Mouse (Mus musculus) lung, embryonic 14.5 days (tissue): ENCODE measurements around the gene Arhgap6. TPM values are rescaled to one million over a fixed set of nuclear protein-coding genes. Genes with fewer than 3 reads are reported as not detected.
A peak's percentile ranks its signal among the peaks of the same experiment; 100 is the strongest.

Experiments
- ATAC-seq: fragments of 200-750 bp; cut with Nextera tagmentation; 2 replicates; pipeline ENCODE4 v1.8.0; 2017; ENCODE audit warnings: mild to moderate bottlenecking, moderate TSS enrichment, moderate library complexity; ENCODE audit not compliant: insufficient read depth
- DNase-seq: peaks from one replicate; pipeline ENCODE4 v3.0.0-alpha.2; 2015
- H3K27ac ChIP-seq: fragments of 300-500 bp; sonication (generic); 2 replicates; pipeline ENCODE4 v1.5.1; 2014; ENCODE audit warnings: low read depth, mild to moderate bottlenecking, moderate library complexity
- H3K27me3 ChIP-seq: fragments of 300-500 bp; sonication (generic); 2 replicates; pipeline ENCODE4 v1.6.1; 2014; ENCODE audit warnings: low read length, control low read depth; ENCODE audit not compliant: insufficient read depth
- H3K36me3 ChIP-seq: fragments of 300-500 bp; sonication (generic); 2 replicates; pipeline ENCODE4 v1.6.1; 2014; ENCODE audit warnings: control low read depth; ENCODE audit not compliant: insufficient read depth
- H3K4me1 ChIP-seq: fragments of 300-500 bp; sonication (generic); 2 replicates; pipeline ENCODE4 v1.6.1; 2014; ENCODE audit warnings: antibody characterized with exemption, control low read depth; ENCODE audit not compliant: insufficient read depth
- H3K4me2 ChIP-seq: fragments of 300-500 bp; sonication (generic); 2 replicates; pipeline ENCODE4 v1.6.1; 2014; ENCODE audit warnings: mild to moderate bottlenecking
- H3K4me3 ChIP-seq: fragments of 300-500 bp; sonication (generic); 2 replicates; pipeline ENCODE4 v1.5.1; 2014; ENCODE audit warnings: low read depth, low read length
- H3K9ac ChIP-seq: fragments of 300-500 bp; sonication (generic); 2 replicates; pipeline ENCODE4 v1.6.1; 2014
- H3K9me3 ChIP-seq: fragments of 300-500 bp; sonication (generic); 2 replicates; pipeline ENCODE4 v1.6.1; 2016; ENCODE audit warnings: low read depth, low read length, control low read depth
- CTCF ChIP-seq: IDR thresholded peaks from 2 replicates; pipeline ENCODE4 v1.5.1; 2016; ENCODE audit warnings: antibody characterized with exemption, low read depth
- WGBS: fragments of 180-500 bp; shearing (Covaris S2); extraction: QIAGEN DNeasy Blood & Tissue Kit; methylation state at CpG from one replicate; pipeline ENCODE4 v1.1.7; 2014; 5-methylcytosine and 5-hydroxymethylcytosine counted together
- polyA plus RNA-seq: library from polyadenylated mRNA; unstranded; fragments of >200 nt; fragmentation: Nextera tagmentation; extraction: Ambion mirVana; gene quantifications from 2 replicates; pipeline ENCODE4 v1.2.1, GENCODE M21; 2014

Gene Arhgap6
- polyA plus RNA-seq, 1 experiment from 2014 or later: 21.7 TPM

DNA sequence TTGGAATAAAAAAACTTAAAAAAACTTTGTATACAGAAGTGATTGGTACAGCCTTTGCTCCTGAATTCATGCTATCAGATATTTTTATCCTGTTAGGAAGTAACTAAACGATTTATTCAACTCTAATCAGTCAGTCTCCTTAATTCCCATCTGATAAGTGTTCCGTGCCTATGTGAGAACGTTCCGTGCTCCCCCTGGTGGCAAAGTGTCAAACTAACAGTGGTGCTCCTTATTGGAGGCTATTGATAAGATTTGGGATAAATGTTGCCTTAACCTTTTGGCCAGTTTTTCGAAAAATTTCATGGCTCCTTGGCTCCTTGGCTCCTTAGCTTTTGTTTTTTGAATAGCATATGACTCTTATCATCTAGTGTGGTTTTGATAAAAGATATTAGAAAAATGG is 291.0 kb downstream of the Arhgap6 start:
- Histone ChIP-seq H3K27me3 (no peaks in the 10 kb centered on the region), H3K9ac (no peak overlapping the region), H3K36me3 (no peaks in the 10 kb centered on the region), H3K4me3 (no peak overlapping the region), H3K9me3 (no peaks in the 10 kb centered on the region), H3K27ac (no peak overlapping the region), H3K4me1 (no peaks in the 10 kb centered on the region), H3K4me2 (no peak overlapping the region)
- no peak for ATAC-seq
- DNase-seq: peak; percentile 74
- peak; percentile 71 for TF ChIP-seq CTCF
- WGBS: 9% methylated on average over 5 of the region's 5 CpGs

GRCm38 (mm10) chrX:169089221-169089620 is 294.3 kb downstream of the Arhgap6 start:
- H3K27me3 ChIP-seq: no peaks in the 10 kb centered on the region
- peak; percentile 29 for DNase-seq
- no peaks in the 10 kb centered on the region for H3K36me3 ChIP-seq
- no peak for TF ChIP-seq CTCF
- no peak overlapping the region for H3K27ac ChIP-seq
- H3K4me1 ChIP-seq: no peaks in the 10 kb centered on the region
- 64% methylated on average over 2 of the region's 2 CpGs for WGBS
- H3K9me3 ChIP-seq: no peaks in the 10 kb centered on the region
- H3K9ac ChIP-seq: no peak overlapping the region
- H3K4me2 ChIP-seq: no peak overlapping the region
- no peak overlapping the region for H3K4me3 ChIP-seq
- ATAC-seq: no peak

GRCm38 (mm10) chrX:169094601-169095000 is 299.7 kb downstream of the Arhgap6 start:
- Histone ChIP-seq H3K27me3 (no peaks in the 10 kb centered on the region), H3K9me3 (no peaks in the 10 kb centered on the region), H3K27ac (no peak overlapping the region), H3K4me3 (no peak overlapping the region), H3K36me3 (no peaks in the 10 kb centered on the region), H3K9ac (no peak overlapping the region), H3K4me1 (no peaks in the 10 kb centered on the region), H3K4me2 (no peak overlapping the region)
- no peak for ATAC-seq
- WGBS: 18% methylated on average over 2 of the region's 2 CpGs
- no peak for DNase-seq
- TF ChIP-seq CTCF: no peak

DNA sequence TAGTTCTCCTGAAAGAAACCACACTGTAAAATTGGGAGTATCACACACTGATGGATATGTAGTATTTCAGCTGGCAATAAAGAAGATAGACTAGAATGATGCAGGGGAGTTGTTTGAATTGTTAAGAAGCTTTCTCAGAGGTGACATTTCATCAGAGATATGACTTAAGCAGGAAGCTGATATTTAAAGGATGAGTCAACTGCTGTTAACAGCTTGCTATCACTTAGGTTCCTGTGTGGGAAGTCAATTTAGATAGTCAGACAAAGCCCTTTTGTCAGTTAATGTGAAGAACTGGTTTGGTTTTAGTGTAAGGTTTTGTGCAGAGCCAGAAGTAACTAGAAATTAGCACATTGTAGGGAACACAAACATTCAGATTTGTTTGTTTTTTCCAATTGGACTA is 300.7 kb downstream of the Arhgap6 start:
- H3K27me3 ChIP-seq: no peaks in the 10 kb centered on the region
- no peak for DNase-seq
- no peak for ATAC-seq

GRCm38 (mm10) chrX:169102665-169103064 is 307.8 kb downstream of the Arhgap6 start:
- Histone ChIP-seq H3K4me2 (no peak overlapping the region), H3K9ac (no peak overlapping the region), H3K36me3 (no peaks in the 10 kb centered on the region), H3K27ac (no peak overlapping the region), H3K4me1 (no peaks in the 10 kb centered on the region), H3K27me3 (no peaks in the 10 kb centered on the region), H3K9me3 (no peaks in the 10 kb centered on the region), H3K4me3 (no peak overlapping the region)
- WGBS: 74% methylated on average over 1 of the region's 1 CpGs
- no peak for TF ChIP-seq CTCF
- no peak for ATAC-seq
- DNase-seq: no peak

More for the DNA sequence above, 300.7 kb downstream of the Arhgap6 start:
- Histone ChIP-seq H3K4me1 (no peaks in the 10 kb centered on the region), H3K9me3 (no peaks in the 10 kb centered on the region), H3K9ac (no peak overlapping the region), H3K27ac (no peak overlapping the region), H3K4me2 (no peak overlapping the region), H3K4me3 (no peak overlapping the region), H3K36me3 (no peaks in the 10 kb centered on the region)
- TF ChIP-seq CTCF: no peak

- DNase-seq (no peak), ATAC-seq (no peak)
- Histone ChIP-seq H3K9me3 (no peaks in the 10 kb centered on the region), H3K36me3 (no peaks in the 10 kb centered on the region), H3K4me2 (no peak overlapping the region), H3K27ac (no peak overlapping the region), H3K4me1 (no peaks in the 10 kb centered on the region), H3K9ac (no peak overlapping the region), H3K27me3 (no peaks in the 10 kb centered on the region), H3K4me3 (no peak overlapping the region)
- WGBS: 47% methylated on average over 4 of the region's 4 CpGs
- no peak for TF ChIP-seq CTCF
These were observed 311.2 kb downstream of the Arhgap6 start for GRCm38 (mm10) chrX:169106048-169106622.

DNA sequence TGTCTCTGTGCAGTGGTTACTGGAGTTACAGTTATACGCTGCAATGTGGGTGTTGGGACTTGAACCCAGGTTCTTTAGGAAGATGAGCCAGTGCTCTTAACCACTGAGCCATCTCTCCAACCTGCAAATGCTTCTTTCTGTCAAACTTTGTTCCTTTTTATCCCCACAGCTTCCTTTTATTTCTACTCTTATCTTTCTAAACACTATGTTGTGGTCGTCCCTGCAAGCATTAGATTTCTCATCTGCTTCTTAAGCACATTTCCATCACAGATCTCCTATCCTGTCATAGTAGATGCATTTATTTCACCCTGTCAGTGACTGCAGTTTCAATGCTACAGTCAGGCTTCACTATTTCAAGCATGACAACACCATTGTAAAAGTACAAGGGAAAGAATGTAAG is 312.5 kb downstream of the Arhgap6 start:
- no peaks in the 10 kb centered on the region for H3K27me3 ChIP-seq
- ATAC-seq (no peak), DNase-seq (no peak)
- H3K36me3 ChIP-seq: no peaks in the 10 kb centered on the region
- TF ChIP-seq CTCF: no peak
- no peaks in the 10 kb centered on the region for H3K4me1 ChIP-seq
- H3K9ac ChIP-seq: no peak overlapping the region
- no peak overlapping the region for H3K27ac ChIP-seq
- 60% methylated on average over 2 of the region's 2 CpGs for WGBS
- no peak overlapping the region for H3K4me2 ChIP-seq
- no peaks in the 10 kb centered on the region for H3K9me3 ChIP-seq
- no peak overlapping the region for H3K4me3 ChIP-seq

GRCm38 (mm10) chrX:169110031-169110430 is 315.1 kb downstream of the Arhgap6 start:
- TF ChIP-seq CTCF: no peak
- Histone ChIP-seq H3K9me3 (no peaks in the 10 kb centered on the region), H3K27ac (no peak overlapping the region), H3K4me3 (no peak overlapping the region), H3K9ac (no peak overlapping the region), H3K36me3 (no peaks in the 10 kb centered on the region), H3K4me2 (no peak overlapping the region), H3K4me1 (no peaks in the 10 kb centered on the region), H3K27me3 (no peaks in the 10 kb centered on the region)
- ATAC-seq (no peak), DNase-seq (no peak)
- 61% methylated on average over 3 of the region's 3 CpGs for WGBS
